Mouse (Mus musculus): Measurements from ENCODE around the gene Gal3st2.
"Not testable (repeated sequence)": the region's sequence is repeated elsewhere in the genome, so short reads cannot be mapped to it uniquely, and the experiment has no call there.

The Gal3st2 gene

DNA sequence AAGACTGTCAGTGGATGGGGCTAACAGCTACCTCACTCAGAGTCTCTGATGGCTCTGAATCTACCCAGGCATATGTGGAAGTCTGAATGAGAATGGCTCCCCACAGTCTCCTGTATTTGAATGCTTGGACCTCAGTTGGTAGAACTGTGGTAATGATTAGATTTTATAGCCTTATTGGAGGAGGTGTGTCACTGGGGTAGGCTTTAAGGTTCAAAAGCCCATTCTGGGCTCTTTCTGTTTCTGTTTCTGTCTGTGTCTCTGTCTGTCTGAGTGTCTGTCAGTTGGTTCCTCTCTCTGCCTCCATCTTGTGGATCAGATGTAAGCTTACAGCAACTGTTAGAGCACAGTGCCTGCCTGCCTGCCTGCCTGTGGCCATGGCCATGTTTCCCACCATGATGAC lies 1.5 kb upstream of the Gal3st2 start:
- no peak for DNase-seq (ENCODE audit: extremely low read depth, low read depth, low spot score)

DNA sequence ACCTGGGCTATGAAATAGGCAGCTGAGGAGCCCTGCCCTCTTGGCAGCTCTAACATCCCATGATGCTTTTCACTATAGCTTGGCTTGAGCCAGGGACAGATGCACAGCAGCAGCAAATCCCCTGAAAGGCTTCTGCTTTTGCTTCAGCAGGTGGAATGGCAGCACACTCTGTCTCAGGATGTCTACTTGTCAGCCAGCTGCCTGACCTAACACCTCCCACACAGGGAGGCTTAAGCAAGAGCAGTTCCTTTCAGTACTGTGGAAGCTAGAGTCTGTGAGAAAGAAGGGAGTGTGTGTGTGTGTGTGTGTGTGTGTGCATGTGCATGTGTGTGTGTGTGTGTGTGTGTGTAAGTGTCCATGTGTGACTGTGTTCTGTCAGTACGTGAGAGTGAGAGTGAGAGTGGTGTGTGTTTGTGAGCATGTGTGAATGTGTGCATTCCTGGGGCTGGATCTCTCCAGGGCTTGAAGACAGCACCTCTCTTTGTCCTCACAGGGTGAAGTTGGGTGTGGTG lies 10.5 kb downstream of the Gal3st2 start:
- not testable (repeated sequence) for DNase-seq (ENCODE audit: extremely low read depth, low read depth, low spot score)

DNA sequence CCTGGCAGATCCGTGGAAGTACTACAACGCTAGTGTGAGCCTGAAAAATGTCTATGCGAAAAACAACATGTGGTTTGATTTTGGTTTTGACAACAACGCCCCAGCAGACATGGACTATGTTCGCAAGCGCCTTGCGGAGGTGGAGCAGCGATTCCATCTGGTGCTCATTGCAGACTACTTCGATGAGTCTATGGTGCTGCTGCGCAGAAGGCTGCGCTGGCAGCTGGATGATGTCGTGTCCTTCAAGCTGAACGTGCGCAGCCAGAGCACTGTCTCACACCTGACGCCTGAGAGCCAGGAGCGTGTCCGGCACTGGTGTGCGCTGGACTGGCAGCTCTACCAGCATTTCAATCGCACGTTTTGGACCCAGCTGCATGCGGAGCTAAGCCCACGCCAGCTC lies 13.3 kb downstream of the Gal3st2 start:
- DNase-seq (ENCODE audit: extremely low read depth, low read depth, low spot score) = not testable (repeated sequence)

DNA sequence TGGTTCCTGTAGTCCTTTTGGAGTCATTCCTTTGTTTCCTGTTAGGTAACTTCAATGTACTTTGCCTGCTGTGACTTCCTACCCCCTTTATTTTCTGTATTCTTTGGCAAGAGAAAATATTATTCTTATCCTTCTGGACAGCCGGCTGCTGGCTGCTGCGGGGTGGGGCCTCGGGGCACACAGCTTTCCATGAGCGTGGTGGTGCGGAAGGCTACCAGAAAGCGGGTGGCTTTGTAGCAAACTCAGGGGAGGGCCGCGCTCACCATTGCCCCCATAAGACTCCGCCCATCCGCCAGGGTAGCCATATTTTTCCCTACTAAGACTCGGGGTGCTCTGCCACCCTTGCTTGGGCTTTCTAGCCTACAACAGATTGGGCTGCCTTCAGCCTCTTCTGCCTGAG lies 20.7 kb downstream of the Gal3st2 start:
- DNase-seq (ENCODE audit: extremely low read depth, low read depth, low spot score) = not testable (repeated sequence)

DNA sequence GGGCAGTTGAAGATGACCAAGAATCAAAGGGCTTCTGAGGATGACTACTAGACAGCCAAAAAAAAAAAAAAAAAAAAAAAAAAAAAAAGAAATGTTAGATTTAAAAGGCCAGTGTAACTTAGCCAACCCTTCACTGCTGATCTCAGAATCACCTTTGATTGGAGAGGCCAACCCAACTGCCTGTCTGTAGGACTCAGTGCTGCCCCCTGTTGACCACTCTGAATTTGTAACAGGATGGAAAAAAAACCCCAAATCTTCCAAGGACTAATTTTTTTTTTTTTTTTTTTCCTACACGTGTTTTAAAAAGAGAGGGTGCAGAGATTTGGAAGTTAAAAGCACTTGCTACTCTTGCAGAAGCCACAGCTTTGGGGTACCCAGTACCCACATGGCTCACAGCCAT lies 29.8 kb downstream of the Gal3st2 start:
- not testable (repeated sequence) for DNase-seq (ENCODE audit: extremely low read depth, low read depth, low spot score)

DNA sequence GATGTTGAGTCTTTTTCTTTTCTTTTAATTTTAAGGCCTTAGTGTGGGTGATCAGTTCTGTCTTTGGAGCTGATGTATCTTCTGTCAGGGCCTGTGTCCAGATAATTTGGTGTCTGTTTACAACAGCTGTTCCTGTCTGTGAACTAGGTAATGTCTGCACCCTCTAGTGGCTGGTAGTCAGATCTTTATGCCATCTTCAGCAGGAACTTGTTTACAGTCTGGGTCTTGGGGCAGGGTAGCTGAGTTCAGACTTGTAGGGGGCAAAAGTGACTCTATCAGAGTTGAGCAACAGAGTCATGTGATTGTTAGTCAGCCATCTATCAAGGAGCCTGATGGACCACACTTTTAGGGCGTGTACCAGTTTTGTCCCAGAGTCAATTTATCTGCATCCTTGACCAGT lies 36.3 kb downstream of the Gal3st2 start:
- DNase-seq (ENCODE audit: extremely low read depth, low read depth, low spot score) = not testable (repeated sequence)

DNA sequence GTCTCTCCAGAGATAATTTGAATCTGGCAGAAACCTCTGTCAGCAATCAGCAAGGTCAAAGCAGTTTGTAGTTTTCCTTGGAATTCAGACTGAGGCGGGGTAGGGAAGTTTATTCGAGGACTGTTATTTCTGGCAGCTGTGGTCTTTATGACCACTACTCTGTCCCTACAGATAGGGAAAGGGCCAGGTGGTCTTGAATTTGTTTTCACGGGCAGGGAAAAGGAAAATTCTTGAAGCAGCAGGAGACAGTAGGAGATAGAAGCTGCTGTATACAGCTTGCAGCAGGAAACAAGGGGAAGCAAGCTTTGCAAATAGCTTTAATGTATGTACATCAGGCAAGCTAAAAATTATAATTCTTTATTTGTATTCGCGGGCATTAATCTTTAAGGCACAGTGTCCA lies 40.2 kb downstream of the Gal3st2 start:
- DNase-seq (ENCODE audit: extremely low read depth, low read depth, low spot score) = not testable (repeated sequence)

DNA sequence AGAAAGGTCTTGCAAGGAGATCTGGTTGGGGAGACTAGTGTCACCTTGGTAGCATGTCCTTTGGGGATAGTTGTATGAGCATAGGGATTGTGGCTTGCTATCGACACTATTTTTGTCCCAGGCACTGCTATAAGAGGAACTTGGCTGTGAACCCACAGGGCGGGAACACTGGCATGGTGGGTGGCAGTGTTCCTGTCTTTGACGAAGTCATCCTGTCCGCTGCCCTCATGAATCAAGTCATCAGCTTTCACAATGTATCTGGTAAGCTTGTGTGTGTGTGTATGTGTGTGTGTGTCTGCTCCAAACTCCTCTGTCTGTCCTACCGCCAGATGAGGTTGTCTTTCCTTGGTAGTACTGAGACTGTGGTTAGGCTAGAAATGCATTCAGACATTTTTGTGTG lies 45.6 kb downstream of the Gal3st2 start:
- DNase-seq (ENCODE audit: extremely low read depth, low read depth, low spot score) = not testable (repeated sequence)

DNA sequence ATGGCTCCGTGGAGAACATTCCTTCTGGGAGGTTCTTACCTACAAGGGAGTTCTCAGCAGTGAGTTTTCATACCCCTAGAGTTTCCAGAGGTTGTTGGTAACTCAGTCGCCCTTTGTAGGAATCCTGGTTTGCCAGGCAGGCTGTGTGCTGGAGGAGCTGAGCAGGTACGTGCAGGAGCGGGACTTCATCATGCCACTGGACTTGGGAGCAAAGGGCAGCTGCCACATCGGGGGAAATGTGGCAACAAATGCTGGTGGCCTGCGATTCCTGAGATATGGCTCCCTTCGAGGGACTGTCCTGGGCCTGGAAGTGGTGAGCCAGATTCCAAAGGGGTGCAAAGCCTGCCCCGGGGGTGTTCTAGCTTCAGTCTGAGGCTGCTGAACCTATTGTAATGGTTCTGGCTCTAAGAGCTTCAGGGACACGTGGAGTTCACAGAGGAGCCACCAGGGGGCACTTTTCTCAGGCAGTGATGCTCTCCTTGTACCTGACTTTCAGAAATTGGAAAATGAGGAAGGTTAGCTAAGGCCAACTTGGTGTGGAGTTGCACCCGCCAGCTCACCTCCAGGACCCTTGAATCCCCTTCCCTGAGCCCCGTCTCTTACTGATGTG lies 48.0 kb downstream of the Gal3st2 start:
- not testable (repeated sequence) for DNase-seq (ENCODE audit: extremely low read depth, low read depth, low spot score)

DNA sequence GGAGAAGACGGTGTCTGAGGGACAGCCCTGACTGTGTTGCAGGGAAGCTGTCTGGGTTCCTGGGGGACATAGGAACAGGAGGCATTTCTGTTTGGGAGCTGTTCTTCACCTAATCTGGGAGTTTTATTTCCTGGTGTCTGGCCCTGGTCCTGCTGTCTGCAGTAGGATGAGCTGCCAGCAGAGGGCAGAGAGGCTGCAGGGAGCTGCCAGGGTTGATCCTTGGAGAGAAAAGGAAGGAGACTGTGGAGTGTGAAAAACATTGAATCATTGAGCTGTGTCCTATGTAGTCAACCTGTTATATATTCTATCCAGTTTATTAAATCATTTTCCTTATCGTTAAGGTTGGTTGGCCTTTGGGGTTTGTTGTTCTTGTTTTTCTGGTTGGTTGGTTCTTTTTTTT lies 50.8 kb downstream of the Gal3st2 start:
- not testable (repeated sequence) for DNase-seq (ENCODE audit: extremely low read depth, low read depth, low spot score)

DNA sequence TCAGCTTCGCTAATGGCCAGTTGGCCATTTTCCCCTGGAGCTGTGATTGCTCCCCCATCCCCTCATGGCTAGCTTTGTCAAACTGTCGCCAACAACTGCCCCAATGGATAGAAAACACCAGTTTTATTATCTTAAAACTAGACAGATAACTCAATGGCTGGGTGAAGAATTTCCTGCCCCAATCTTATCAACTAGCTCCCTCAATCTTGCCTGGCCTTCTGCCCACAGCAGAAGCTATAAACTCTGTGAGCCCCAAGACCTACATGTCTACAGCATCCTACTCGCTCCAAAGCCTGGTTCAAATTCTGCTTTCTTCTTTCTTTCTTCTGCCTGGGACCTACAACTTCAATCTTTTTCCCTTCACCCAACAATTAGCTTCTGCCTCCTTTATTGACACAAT lies 56.1 kb downstream of the Gal3st2 start:
- DNase-seq (ENCODE audit: extremely low read depth, low read depth, low spot score) = not testable (repeated sequence)

DNA sequence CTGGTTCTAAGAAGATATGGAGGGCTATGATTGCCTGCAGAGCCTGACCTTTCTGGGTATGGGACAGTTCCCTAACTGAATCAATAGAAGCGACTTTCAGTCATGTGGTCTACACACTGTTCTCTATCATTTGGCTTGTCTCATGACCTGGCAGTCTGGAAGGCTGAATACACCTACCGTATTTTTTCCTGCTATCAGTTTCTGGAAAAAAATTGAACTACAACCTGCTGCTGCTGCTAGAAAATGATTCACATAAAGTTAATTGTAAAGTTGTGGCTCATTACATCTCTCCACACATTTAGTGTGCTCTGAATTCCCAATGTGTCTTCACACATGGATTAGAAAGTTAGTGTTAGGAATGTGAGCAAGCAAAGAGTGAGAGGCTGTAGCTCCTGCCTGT lies 56.9 kb downstream of the Gal3st2 start, which contains the start of gene Gal3st2b:
TSS of gene Gal3st2b (plus strand) at position 301 of the 400 bp plus-strand sequence.
- not testable (repeated sequence) for DNase-seq (ENCODE audit: extremely low read depth, low read depth, low spot score)

DNA sequence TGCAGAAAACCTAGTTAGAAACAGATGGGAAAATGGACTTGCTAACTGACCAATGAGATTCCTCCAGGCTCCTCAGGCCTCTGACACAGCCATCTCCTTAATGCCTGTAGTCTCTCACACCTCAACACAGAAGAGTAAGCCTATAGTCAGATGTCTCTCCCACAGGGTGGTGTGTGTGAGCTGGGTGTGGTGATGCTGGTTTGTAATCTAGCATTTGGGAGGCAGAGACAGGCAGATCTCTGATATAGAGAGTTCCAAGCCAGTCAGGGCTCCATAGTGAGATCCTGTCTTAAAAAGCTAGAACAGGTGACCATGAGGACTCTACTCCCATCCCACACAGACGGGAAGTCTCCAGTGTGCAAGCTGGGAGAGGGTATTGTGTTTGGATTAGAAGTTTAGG lies 57.7 kb downstream of the Gal3st2 start:
- not testable (repeated sequence) for DNase-seq (ENCODE audit: extremely low read depth, low read depth, low spot score)

DNA sequence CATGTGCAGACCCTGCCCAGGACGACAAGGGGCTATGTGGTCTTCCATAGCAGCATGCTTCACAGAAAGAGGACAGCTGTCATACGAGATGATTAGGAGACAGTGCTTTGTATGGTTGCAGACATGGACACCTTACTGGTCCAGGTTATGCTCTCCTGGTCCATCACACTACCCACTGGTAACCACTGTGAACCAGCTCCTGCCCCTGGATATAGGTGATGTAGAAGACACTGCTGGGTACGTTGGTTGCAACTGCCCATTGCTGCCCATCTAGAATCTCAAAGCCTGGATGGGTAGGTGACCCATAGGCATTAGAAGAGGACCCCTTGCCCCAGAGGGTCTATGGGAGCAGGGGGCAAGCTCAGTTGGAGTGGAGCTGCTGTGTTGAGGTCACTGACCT lies 58.2 kb downstream of the Gal3st2 start:
- DNase-seq (ENCODE audit: extremely low read depth, low read depth, low spot score) = not testable (repeated sequence)

DNA sequence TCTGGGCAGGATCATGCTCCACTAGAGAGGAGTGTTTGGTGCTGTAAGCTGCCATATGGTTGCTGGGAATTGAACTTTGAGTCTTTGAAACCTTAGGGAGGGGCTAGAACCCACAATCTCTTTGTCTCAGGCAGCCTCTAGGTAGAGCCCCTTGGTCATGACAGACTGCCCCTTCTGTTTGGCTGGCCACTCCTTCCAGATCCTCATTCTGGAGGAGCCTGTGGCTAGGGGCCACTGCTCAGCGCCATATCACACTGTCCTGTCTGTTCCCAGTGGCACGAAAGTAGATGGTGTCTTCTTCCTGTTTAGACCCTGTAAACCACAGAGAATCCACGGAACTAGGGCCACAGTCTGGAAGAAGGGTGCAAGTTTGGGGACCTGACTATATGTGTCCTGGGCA lies 61.5 kb downstream of the Gal3st2 start:
- DNase-seq (ENCODE audit: extremely low read depth, low read depth, low spot score) = not testable (repeated sequence)

DNA sequence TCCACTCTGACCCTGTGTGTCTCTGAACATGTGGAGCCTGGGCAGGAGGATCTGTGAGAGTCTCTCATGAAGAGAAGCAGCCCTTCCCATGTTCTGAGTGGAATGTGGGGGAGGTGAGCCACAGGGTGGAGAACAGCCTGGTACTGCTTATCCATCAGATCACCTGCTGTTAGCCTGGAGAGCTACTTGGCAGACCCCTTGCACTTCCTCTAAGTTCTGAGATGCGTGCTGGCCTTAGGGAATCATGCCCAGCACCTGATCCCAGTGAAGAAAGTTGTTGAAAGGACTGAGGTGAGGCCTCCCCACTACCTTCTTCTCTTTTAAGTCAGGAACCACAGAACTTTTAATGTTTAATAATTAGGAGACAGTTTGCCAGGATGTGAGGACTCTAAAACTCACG lies 62.0 kb downstream of the Gal3st2 start:
- not testable (repeated sequence) for DNase-seq (ENCODE audit: extremely low read depth, low read depth, low spot score)
